Mouse (Mus musculus): ENCODE measurements around the gene Colgalt2.

GRCm38 (mm10) chr1:152439874-152440273, 40.2 kb downstream of the Colgalt2 start:
- no peak for TF ChIP-seq GATA1 (IDR thresholded peaks at IDR 0.05; ENCODE audit: borderline replicate concordance, low read length)
- no peak for TF ChIP-seq FLI1 (IDR thresholded peaks at IDR 0.05; ENCODE audit: low read length)

Data from megakaryocyte, embryonic 14.5 days (primary cell).